Mouse (Mus musculus) cortical plate, adult 2 months (tissue): ENCODE measurements around the gene Otud4. TPM values are rescaled to one million over a fixed set of nuclear protein-coding genes. Genes with fewer than 3 reads are reported as not detected.

Source experiments
- H3K27ac ChIP-seq: fragments of 200-500 bp; 2 replicates; pipeline ENCODE4 v1.5.1; 2012; ENCODE audit warnings: low read length, control low read depth, inconsistent platforms; ENCODE audit not compliant: insufficient read depth
- H3K4me1 ChIP-seq: fragments of 200-500 bp; 2 replicates; pipeline ENCODE4 v1.6.1; 2011; ENCODE audit warnings: low read length; ENCODE audit not compliant: control insufficient read depth, insufficient read depth
- H3K4me3 ChIP-seq: fragments of 200-500 bp; 2 replicates; pipeline ENCODE4 v1.5.1; 2011; ENCODE audit warnings: mild to moderate bottlenecking, low read length, control low read depth; ENCODE audit not compliant: insufficient read depth
- CTCF ChIP-seq: fragments of 200-500 bp; IDR thresholded peaks from 2 replicates; pipeline ENCODE4 v1.5.1; 2011; ENCODE audit warnings: mild to moderate bottlenecking, control low read depth, low read length; ENCODE audit not compliant: insufficient read depth; ENCODE audit errors: extremely low read depth
- POLR2A ChIP-seq: fragments of 200-500 bp; IDR thresholded peaks from 2 replicates; pipeline ENCODE4 v1.6.1; 2011; ENCODE audit warnings: mild to moderate bottlenecking, low read length, control low read depth; ENCODE audit not compliant: insufficient read depth; ENCODE audit errors: extremely low read depth
- polyA plus RNA-seq: library from polyadenylated mRNA; depleted of rRNA; stranded (reverse); fragments of >200 nt; gene quantifications from 2 replicates; pipeline ENCODE4 v1.2.3, GENCODE M21; 2012

Gene Otud4
- polyA plus RNA-seq, 1 experiment: 25.5 TPM

- Histone ChIP-seq H3K27ac (no peak overlapping the region), H3K4me3 (no peak overlapping the region), H3K4me1 (no peaks in the 10 kb centered on the region)
- no peak for TF ChIP-seq POLR2A
- TF ChIP-seq CTCF: no peak
These were observed 20.5 kb upstream of the Otud4 start for GRCm38 (mm10) chr8:79618906-79619305.

DNA sequence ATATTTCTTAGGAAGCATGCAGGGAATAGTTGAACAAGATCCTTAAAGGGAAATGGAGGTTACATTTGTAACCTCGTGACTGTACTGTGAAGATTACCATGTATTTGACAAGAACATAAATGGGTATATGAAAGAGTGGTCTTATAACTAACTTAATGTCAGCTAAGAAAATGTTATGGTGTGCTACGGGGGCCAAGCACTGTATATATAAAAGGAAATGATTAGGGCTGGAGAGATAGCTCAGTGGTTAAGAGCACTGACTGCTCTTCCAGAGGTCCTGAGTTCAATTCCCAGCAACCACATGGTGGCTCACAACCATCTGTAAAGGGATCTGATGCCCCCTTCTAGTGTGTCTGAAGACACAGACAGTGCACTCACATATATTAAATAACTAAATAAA is 20.1 kb upstream of the Otud4 start:
- Histone ChIP-seq H3K4me1 (no peaks in the 10 kb centered on the region), H3K4me3 (no peak overlapping the region), H3K27ac (no peak overlapping the region)
- no peak for TF ChIP-seq CTCF
- no peak for TF ChIP-seq POLR2A

DNA sequence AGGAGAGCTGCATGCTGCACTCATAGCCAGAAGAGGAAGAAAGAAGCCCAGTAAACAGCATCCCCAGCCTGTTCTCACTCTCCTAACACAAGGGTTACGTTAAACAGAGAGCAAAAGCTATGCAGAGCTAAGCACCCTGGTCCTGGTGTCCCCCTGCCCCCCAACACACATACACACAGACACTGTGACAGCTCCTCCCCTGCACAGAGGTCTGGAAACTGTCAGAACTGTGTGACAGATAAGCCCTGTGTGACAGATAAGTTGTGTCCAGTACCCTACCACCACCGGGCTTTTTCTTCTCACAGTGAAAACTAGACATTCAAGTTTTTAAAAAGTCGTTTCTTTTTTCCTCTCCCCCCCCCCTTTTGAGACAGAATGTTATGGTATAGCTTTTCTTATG is 19.4 kb upstream of the Otud4 start:
- Histone ChIP-seq H3K27ac (no peak overlapping the region), H3K4me1 (no peaks in the 10 kb centered on the region), H3K4me3 (no peak overlapping the region)
- TF ChIP-seq POLR2A (no peak), CTCF (no peak)

DNA sequence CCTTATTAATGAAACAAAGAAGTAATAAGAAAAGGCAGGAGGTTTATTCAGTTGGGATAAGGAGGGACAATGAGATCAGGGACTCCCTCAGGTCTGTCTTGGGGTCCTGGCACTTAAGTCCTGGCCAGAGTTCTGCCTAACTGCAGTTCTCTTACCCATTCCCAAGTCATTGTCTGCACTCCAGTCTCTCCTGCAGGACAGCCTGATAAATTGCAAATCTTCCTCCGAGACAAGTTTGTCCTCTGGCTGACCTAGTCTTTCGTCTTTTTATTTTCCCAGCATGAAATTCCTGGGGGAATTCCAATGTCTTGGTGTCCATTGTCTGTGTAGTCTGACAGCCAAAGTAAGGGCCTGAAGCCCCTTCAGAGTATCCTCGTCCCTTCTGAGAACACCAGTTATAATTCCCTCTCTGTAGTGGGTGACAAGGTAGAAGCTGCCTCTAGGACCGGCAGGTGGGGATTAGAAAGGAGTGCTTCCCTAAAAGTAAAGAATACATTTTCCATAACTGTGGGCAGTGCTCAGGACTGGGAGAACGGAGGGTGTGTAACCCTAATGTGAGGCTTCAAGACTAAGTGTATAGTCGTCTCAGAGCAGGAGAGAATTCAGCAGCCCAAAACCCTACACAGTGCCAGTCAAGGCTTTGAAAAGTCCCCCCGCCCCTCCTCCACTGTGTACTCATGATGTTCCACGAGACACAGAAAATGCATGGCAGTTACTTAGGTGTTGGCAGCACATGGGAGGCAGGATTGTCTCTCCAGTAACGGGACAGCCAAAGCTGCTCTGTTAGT is 18.7 kb upstream of the Otud4 start:
- TF ChIP-seq CTCF (no peak), POLR2A (no peak)
- Histone ChIP-seq H3K4me1 (no peaks in the 10 kb centered on the region), H3K4me3 (no peak overlapping the region), H3K27ac (no peak overlapping the region)

- H3K4me3 ChIP-seq: no peak overlapping the region
- no peaks in the 10 kb centered on the region for H3K4me1 ChIP-seq
- H3K27ac ChIP-seq: no peak overlapping the region
- no peak for TF ChIP-seq POLR2A
- TF ChIP-seq CTCF: no peak
These were observed 17.1 kb upstream of the Otud4 start for GRCm38 (mm10) chr8:79622346-79622745.

DNA sequence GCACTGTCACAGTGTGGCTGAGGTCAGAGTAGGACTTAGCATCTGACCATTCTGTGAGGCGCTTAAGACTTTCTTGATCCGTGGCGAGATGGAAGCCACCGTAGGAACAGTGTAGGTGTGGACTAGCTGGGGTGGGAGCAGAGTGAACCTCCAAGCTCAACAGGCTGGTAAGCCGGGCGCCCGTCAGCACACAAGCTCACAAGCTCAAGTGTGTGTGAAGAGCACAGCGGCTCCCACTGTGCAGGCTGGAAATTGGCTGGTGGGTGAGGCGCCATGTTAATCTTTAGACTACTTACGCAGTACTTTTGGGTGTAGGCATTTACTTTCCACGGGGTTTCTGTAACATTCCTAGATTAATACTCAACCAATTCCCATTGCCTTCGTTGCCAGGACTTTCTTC is 16.1 kb upstream of the Otud4 start:
- TF ChIP-seq POLR2A: no peak
- Histone ChIP-seq H3K4me1 (no peaks in the 10 kb centered on the region), H3K4me3 (no peak overlapping the region), H3K27ac (no peak overlapping the region)

- Histone ChIP-seq H3K4me3 (no peak overlapping the region), H3K27ac (no peak overlapping the region), H3K4me1 (no peaks in the 10 kb centered on the region)
- TF ChIP-seq POLR2A (no peak), CTCF (no peak)
These were observed 15.0 kb upstream of the Otud4 start for GRCm38 (mm10) chr8:79624416-79624815.

DNA sequence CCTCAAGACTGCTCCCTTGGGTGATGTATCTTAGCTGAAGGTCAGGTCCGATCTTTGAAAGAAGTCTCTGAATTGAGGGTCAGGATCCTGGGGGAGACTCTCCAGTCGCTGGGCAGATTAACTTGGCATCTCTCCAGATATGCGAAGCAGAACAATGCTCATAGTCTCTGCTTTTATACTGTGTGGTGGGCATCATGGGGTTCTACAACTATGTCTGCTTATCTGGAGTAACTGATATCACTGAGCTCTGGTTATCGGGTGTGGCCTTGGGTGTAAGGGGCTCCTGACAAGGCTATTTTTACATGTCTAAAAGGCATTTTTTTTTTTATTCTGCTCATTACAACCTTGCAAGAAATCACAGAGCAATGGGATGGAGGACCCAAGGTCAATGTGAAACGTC is 13.2 kb upstream of the Otud4 start:
- H3K4me3 ChIP-seq: no peak overlapping the region
- no peaks in the 10 kb centered on the region for H3K4me1 ChIP-seq
- no peak overlapping the region for H3K27ac ChIP-seq
- TF ChIP-seq CTCF: no peak
- no peak for TF ChIP-seq POLR2A

DNA sequence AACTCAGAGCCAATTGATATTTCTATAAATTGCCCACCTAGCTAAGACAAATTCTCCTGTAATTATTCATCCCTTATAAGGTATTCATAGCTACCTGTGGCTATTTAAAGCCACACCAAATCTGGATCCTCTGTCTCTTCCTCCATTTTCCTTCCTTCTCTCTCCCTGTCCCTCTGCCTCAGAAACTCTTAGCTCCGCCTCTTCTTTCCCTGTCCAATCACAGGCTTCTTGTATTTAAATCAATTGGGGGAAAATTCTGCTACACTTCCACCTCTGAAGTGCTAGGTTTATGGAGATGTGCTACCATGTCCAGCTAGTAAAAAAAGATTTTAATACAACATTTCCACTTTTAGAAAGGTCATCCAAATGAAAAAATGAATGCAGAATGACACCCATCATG is 3.9 kb upstream of the Otud4 start:
- TF ChIP-seq CTCF (no peak), POLR2A (no peak)

DNA sequence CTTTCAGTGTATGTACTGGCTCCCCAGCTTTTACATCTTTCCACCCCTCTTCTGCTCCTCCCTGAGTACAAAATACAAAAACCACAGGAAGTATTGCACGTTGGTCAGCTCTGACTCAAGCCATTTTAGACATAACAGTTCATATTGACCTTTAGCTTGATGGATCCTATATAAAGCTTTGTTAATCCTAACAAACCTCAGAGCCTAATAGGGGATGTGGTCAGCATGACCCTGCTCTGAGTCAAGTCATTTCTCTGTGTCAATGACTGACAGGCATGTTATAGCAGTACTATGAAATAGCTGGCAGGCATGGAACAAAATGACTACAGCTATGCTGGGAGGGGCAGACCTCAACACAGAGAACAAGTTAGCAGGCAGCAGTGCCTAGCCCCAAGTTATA is 3.3 kb upstream of the Otud4 start:
- TF ChIP-seq POLR2A (no peak), CTCF (no peak)
- H3K4me3 ChIP-seq: no peak overlapping the region
- H3K27ac ChIP-seq: no peak overlapping the region
- H3K4me1 ChIP-seq: no peaks in the 10 kb centered on the region; the same call in 1 of the 2 replicates

More for the DNA sequence above, 3.9 kb upstream of the Otud4 start:
- H3K27ac ChIP-seq: no peak overlapping the region
- H3K4me3 ChIP-seq: no peak overlapping the region
- H3K4me1 ChIP-seq: no peaks in the 10 kb centered on the region

GRCm38 (mm10) chr8:79637237-79637636 is 2.2 kb upstream of the Otud4 start:
- Histone ChIP-seq H3K4me1 (peaks cover 3% of the 10 kb centered on the region), H3K4me3 (no peak overlapping the region), H3K27ac (no peak overlapping the region)
- TF ChIP-seq CTCF (no peak), POLR2A (no peak)
